Mouse (Mus musculus): ENCODE results near the gene Syt14.

Gene Syt14

DNA sequence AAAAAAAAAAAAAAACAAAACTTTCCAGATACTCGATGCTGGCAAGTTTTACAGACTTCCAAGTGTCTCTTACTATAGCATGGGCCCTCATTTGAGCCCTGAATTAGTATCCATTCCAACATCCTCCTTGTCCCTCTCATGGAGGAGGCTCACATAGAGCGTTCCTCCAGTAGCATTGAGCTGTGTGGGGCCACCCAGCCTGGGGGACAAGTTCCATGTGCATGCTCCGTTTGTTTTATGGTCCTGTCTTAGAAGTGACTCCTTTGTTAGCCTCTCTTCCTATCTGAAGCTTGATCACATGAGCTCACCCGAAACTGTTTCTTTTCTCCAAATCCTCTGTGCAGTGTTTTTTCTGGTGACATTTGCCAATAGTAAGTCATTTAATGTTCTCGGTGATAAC, 17.5 kb upstream of the Syt14 start:
- H3K4me1 ChIP-seq (replicated peaks; ENCODE audit: low read depth, low read length) = no peaks in the 10 kb centered on the region
- no peaks in the 10 kb centered on the region for H3K36me3 ChIP-seq (ENCODE audit: insufficient read depth, low read length)
- H3K9me3 ChIP-seq (ENCODE audit: low read length) = no peaks in the 10 kb centered on the region
- no peak overlapping the region for H3K4me3 ChIP-seq (replicated peaks; ENCODE audit: low read length)
- H3K27me3 ChIP-seq (ENCODE audit: insufficient read depth, low read length) = no peaks in the 10 kb centered on the region
- TF ChIP-seq CTCF (conservative IDR thresholded peaks at IDR 0.05; ENCODE audit: low read length) (no peak), NANOG (IDR thresholded peaks at IDR 0.05; ENCODE audit: borderline replicate concordance, low read length) (no peak)

DNA sequence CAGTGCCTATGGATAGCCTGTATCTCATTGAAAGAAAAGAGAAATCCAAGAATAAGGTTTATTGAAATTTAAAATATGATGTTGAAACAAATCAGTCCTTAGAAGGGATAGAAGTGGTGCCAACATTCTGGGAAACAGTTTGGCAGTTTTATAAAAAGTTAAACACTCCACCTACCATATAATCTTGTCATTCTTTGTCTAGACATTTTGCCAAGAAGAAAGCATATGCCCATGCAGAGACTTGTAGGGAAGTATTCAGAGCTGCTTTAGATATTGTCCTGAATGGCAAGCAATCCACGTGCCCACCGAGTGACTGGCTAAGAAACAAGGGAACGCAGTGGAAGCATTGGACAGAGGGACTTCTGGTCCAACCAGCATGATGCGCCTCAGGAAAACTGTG, 12.0 kb upstream of the Syt14 start:
- no peak for TF ChIP-seq NANOG (IDR thresholded peaks at IDR 0.05; ENCODE audit: borderline replicate concordance, low read length)
- no peak for TF ChIP-seq CTCF (conservative IDR thresholded peaks at IDR 0.05; ENCODE audit: low read length)
- TF ChIP-seq POU5F1 (IDR thresholded peaks at IDR 0.05; ENCODE audit: borderline replicate concordance, low read length) = no peak
- H3K36me3 ChIP-seq (ENCODE audit: insufficient read depth, low read length) = no peaks in the 10 kb centered on the region
- no peak overlapping the region for H3K4me3 ChIP-seq (replicated peaks; ENCODE audit: low read length)
- no peaks in the 10 kb centered on the region for H3K27me3 ChIP-seq (ENCODE audit: insufficient read depth, low read length)
- H3K9me3 ChIP-seq (ENCODE audit: low read length) = no peaks in the 10 kb centered on the region
- no peaks in the 10 kb centered on the region for H3K4me1 ChIP-seq (replicated peaks; ENCODE audit: low read depth, low read length)

DNA sequence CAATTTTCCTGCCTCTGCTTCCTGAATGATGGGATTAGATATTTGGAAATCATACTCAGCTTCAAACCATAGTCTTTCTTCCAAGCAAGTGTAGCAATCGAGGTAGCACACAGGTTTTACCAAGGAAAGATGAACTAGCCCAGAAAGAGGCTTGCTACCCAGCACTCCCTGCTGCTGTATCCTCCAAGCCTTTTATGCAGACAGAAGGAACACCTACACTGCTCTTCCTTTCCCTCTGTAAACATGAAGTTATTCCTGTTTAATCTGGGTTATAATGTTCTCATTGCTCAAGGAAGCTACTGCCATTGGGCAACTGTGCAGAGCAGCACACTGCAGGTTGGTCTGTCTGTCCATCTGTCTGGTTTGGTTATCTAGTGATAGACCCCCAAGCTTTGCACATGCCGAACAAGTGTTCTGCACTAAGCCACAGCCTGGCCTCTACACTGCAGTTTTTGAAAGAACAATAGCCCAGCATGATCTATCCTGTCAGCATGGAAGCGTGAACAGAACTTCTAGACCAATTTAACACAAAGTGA, 7.3 kb upstream of the Syt14 start:
- H3K27me3 ChIP-seq (ENCODE audit: insufficient read depth, low read length) = no peaks in the 10 kb centered on the region; the same call in 1 of the 2 replicates
- H3K4me1 ChIP-seq (replicated peaks; ENCODE audit: low read depth, low read length) = no peaks in the 10 kb centered on the region
- H3K36me3 ChIP-seq (ENCODE audit: insufficient read depth, low read length) = no peaks in the 10 kb centered on the region
- no peak for TF ChIP-seq NANOG (IDR thresholded peaks at IDR 0.05; ENCODE audit: borderline replicate concordance, low read length)
- no peak for TF ChIP-seq CTCF (conservative IDR thresholded peaks at IDR 0.05; ENCODE audit: low read length)
- TF ChIP-seq POU5F1 (IDR thresholded peaks at IDR 0.05; ENCODE audit: borderline replicate concordance, low read length) = no peak
- H3K4me3 ChIP-seq (replicated peaks; ENCODE audit: low read length) = no peak overlapping the region
- H3K9me3 ChIP-seq (ENCODE audit: low read length) = no peaks in the 10 kb centered on the region

DNA sequence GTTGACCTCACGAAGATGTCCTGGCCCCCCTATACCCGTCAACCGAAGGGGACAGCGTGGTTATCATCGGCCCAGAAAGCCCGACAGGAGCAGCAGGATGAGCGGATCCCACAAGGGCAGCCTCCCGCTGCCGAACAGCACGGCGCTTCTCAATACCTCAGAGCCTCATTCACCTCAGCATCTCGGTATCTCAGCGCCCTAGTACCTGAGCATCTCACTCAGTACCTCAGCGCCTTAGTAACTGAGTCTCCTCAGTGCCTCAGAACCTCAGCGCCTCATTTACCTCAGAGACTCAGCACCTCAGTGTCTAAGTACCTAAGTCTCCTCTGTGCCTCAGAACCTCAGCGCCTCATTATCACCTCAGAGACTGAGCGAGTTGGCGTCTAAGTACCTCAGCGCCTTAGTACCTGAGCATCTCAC, 614 bp downstream of the Syt14 start:
- no peak for TF ChIP-seq CTCF (conservative IDR thresholded peaks at IDR 0.05; ENCODE audit: low read length)
- TF ChIP-seq NANOG (IDR thresholded peaks at IDR 0.05; ENCODE audit: borderline replicate concordance, low read length) = no peak
- TF ChIP-seq POU5F1 (IDR thresholded peaks at IDR 0.05; ENCODE audit: borderline replicate concordance, low read length) = no peak
- no peaks in the 10 kb centered on the region for H3K36me3 ChIP-seq (ENCODE audit: insufficient read depth, low read length)
- H3K9me3 ChIP-seq (ENCODE audit: low read length) = no peaks in the 10 kb centered on the region
- peak overlapping the region; percentile 88 for H3K4me3 ChIP-seq (replicated peaks; ENCODE audit: low read length)
- H3K4me1 ChIP-seq (replicated peaks; ENCODE audit: low read depth, low read length) = peaks cover 14% of the 10 kb centered on the region
- H3K27me3 ChIP-seq (ENCODE audit: insufficient read depth, low read length) = peaks cover 20% of the 10 kb centered on the region

DNA sequence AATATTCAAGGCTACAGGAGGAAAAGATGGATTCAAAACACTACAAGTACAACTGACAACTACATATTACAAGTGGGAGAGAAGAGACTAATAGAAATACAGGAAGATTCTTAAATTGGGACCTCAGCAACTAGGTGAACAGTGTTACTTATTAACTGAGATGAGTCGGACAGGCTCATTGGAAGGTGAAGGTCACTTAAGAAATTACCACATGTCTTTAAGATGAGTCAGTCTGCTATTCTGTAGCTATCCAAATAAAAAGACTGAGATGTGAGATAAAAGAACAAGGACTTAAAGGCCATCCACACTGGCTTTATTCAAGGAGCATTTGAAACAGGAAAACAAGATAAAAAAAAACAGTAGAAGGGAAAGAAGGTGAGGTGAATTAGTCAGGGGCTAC, 11.3 kb downstream of the Syt14 start:
- Histone ChIP-seq H3K4me3 (replicated peaks; ENCODE audit: low read length) (no peak overlapping the region), H3K36me3 (ENCODE audit: insufficient read depth, low read length) (no peaks in the 10 kb centered on the region), H3K4me1 (replicated peaks; ENCODE audit: low read depth, low read length) (no peaks in the 10 kb centered on the region), H3K27me3 (ENCODE audit: insufficient read depth, low read length) (no peaks in the 10 kb centered on the region), H3K9me3 (ENCODE audit: low read length) (no peaks in the 10 kb centered on the region)
- no peak for TF ChIP-seq NANOG (IDR thresholded peaks at IDR 0.05; ENCODE audit: borderline replicate concordance, low read length)
- TF ChIP-seq POU5F1 (IDR thresholded peaks at IDR 0.05; ENCODE audit: borderline replicate concordance, low read length) = no peak
- TF ChIP-seq CTCF (conservative IDR thresholded peaks at IDR 0.05; ENCODE audit: low read length) = no peak

DNA sequence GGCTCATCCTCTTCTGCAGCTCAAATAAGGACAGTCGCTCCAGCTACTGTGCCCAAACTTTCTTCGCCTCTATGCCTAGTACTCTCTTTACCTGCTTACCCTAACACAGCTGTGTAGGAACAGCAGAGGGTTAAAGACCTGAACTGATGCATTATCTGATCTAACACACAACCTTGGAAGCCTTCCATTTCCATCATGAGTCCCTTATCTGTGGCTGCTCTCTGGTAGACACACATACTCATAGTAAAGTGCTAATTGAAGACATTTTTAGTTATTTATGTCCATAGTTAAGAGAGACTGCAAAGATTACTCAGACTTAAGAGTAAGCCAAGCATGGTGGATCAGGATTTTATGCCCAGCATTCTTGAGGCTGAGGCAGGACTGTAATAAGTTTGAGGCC, 23.2 kb downstream of the Syt14 start:
- Histone ChIP-seq H3K4me1 (replicated peaks; ENCODE audit: low read depth, low read length) (no peaks in the 10 kb centered on the region), H3K27me3 (ENCODE audit: insufficient read depth, low read length) (no peaks in the 10 kb centered on the region), H3K36me3 (ENCODE audit: insufficient read depth, low read length) (0 out of 2 replicates have a peak, but pooled peaks cover 3% of the 10 kb centered on the region), H3K9me3 (ENCODE audit: low read length) (peaks cover 6% of the 10 kb centered on the region; the same call in 1 of the 2 replicates), H3K4me3 (replicated peaks; ENCODE audit: low read length) (no peak overlapping the region)
- no peak for TF ChIP-seq CTCF (conservative IDR thresholded peaks at IDR 0.05; ENCODE audit: low read length)
- TF ChIP-seq NANOG (IDR thresholded peaks at IDR 0.05; ENCODE audit: borderline replicate concordance, low read length) = no peak
- no peak for TF ChIP-seq POU5F1 (IDR thresholded peaks at IDR 0.05; ENCODE audit: borderline replicate concordance, low read length)

DNA sequence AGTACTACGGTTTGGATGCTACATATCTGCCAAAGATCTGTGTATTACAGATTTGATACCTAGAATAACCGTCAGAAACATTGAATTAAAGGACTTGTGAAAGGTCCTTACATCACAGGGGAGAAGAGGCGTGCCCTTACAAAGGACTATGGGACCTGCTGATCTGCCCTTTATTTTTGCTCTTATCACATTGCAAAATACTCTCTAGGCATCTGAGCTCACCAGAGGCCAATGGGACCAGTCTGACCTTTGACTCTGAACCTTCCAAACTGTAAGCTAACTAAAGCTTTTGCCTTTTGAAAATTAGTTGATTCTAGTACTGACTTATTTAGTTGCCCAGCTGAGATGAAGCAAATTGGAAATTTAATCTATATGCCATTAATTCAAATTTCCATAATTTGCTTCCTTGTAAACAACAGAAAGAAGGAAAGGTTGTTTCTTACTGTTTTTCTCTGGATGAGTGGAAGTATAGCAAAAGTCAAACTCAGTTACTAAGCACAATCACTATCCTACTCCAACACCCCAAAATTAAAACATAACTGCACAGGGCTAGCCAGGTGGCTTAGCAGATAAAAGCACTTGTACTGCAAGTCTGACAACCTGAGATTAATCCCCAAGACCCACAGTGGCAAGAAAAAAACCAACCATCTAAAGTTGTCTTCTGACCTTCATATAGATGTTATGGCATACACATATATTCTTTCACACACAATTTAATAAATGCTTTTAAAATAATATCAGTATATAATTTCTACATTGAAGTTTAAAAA, 24.4 kb downstream of the Syt14 start:
- Histone ChIP-seq H3K36me3 (ENCODE audit: insufficient read depth, low read length) (no peaks in the 10 kb centered on the region), H3K9me3 (ENCODE audit: low read length) (no peaks in the 10 kb centered on the region), H3K4me3 (replicated peaks; ENCODE audit: low read length) (no peak overlapping the region), H3K27me3 (ENCODE audit: insufficient read depth, low read length) (no peaks in the 10 kb centered on the region), H3K4me1 (replicated peaks; ENCODE audit: low read depth, low read length) (no peaks in the 10 kb centered on the region)
- TF ChIP-seq NANOG (IDR thresholded peaks at IDR 0.05; ENCODE audit: borderline replicate concordance, low read length) (no peak), POU5F1 (IDR thresholded peaks at IDR 0.05; ENCODE audit: borderline replicate concordance, low read length) (no peak), CTCF (conservative IDR thresholded peaks at IDR 0.05; ENCODE audit: low read length) (no peak)

DNA sequence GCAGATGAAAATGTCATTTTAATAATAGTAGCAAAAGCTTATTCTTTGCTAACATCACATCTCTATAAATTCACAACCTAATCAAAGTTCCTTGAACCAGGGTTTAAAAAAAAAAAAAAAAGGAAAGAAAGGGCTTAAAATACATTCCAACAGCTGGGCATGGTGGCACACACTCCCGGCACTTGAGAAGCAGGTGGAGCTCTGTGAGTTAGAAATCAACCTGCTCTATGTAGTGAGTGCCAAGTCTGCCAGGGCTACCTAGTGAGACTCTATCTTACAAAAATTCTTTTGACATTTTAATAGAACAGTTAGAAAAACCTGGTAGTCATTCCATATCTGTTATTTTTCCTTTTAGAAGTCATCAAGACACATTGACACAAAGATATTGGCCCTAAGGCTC, 31.0 kb downstream of the Syt14 start:
- Histone ChIP-seq H3K9me3 (ENCODE audit: low read length) (no peaks in the 10 kb centered on the region), H3K27me3 (ENCODE audit: insufficient read depth, low read length) (no peaks in the 10 kb centered on the region), H3K4me1 (replicated peaks; ENCODE audit: low read depth, low read length) (no peaks in the 10 kb centered on the region), H3K36me3 (ENCODE audit: insufficient read depth, low read length) (no peaks in the 10 kb centered on the region), H3K4me3 (replicated peaks; ENCODE audit: low read length) (no peak overlapping the region)
- TF ChIP-seq NANOG (IDR thresholded peaks at IDR 0.05; ENCODE audit: borderline replicate concordance, low read length) (no peak), CTCF (conservative IDR thresholded peaks at IDR 0.05; ENCODE audit: low read length) (no peak), POU5F1 (IDR thresholded peaks at IDR 0.05; ENCODE audit: borderline replicate concordance, low read length) (no peak)

All from E14TG2a.4 (cell line).